Mouse (Mus musculus) forelimb bud, embryonic 11.5 days (tissue): ENCODE measurements at regions not wholly inside any gene's neighbourhood (a gene's known extent, or its start where the extent isn't known, plus 50 kb on each side); places are given as distances from the start of the nearest gene placed in this dataset.

ENCODE experiments used
- DNase-seq: peaks from one replicate; pipeline ENCODE4 v3.0.0-alpha.2; 2012; ENCODE audit warnings: low read depth, low spot score

DNA sequence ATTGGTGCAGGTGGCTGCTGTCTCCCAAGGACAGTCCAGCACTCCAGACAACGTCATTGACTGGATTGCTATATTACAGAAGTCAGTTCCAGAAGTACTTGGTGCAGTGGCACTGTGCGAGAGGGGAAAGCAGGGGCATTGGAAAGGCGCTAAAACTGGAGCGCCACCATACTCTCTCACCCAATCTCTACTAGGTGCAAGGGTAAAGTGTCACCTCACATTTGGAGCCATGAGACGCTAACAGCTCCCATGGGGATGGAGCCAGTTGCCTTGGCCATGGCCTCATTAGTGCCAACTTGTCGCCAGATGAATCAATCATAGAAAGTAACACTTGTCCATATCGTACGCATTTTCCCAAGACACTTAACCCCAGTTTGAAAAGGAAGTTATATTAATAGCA lies 1617.2 kb upstream of the Gulo start:
- DNase-seq: no peak

DNA sequence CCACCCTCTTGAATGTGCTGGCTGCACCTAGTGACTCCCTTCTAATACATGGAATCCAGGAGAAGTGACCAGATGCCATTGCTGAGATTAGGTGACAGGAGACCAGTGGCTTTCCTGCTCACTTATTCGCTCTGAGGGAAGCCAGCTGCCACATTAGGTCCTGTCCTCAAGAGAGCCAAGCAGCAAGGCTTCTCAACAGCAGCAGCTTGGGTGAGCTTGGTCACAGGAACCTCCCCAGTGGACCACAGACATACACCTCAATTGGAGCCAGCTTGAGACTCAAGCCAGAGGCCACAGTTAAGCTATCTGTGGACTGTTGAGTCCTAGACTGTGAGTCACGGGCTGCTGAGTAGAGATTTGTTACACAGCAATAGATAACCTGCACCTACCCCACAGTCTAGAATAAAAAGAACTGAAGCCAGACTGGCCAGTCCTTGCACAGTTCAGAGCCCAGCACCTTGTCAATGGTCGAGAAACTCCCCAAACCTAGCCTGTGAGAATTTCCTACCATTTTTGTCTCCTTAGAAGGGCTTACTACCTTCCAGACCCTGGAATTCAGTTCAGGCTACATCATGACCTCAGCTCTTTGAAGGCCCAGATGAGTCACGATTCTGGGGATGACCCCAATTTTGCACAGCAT lies 1615.0 kb upstream of the Gulo start:
- no peak for DNase-seq

GRCm38 (mm10) chr14:67622911-67623310 lies 1613.9 kb upstream of the Gulo start:
- no peak for DNase-seq

GRCm38 (mm10) chr14:67621486-67621885 lies 1612.5 kb upstream of the Gulo start:
- DNase-seq: no peak

- peak; percentile 65 for DNase-seq
Measured at GRCm38 (mm10) chr14:67620854-67621476, 1612.0 kb upstream of the Gulo start.

DNA sequence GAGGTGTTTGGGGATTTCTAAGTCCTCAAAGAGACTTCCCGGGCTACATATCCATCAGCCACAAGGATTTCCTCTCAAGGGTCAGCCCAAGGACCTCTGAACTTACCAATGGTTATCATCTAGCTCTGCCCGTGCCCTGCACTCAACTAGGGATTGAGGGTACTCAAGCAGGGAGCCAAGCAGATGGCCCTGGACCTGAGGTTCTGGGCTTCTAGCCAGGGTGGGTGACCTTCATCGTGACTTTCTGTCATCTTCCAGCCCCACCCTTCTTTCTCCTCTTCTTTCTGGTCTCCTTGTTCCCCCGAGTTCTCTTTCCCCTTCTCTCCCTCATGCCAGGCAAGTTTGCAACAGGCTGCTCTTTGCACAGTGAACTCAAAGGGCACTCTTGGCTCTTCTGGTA lies 1610.6 kb upstream of the Gulo start:
- DNase-seq: no peak

GRCm38 (mm10) chr14:67614369-67614768 lies 1605.4 kb upstream of the Gulo start:
- peak; percentile 55 for DNase-seq

GRCm38 (mm10) chr14:67613691-67614090 lies 1604.7 kb upstream of the Gulo start:
- DNase-seq: no peak

DNA sequence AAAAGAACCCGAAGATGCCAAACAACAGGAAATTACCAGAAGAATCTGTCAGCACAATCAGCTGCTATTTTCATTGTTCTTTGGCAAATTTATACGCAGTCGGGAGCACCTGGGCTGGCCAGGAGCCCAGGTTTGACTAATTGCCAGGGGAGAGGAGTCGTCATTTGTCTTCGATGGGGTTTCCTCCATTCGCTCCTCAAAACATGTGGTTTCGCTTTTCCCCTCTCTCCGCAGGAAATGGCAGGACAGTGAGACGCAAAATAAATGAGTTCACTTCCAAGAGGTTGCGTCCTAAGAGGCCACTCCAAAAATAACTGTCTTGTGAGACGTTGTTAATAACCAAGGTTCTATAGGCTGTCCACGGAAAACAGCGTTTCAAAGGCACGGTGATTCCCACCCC lies 1604.2 kb upstream of the Gulo start:
- no peak for DNase-seq

GRCm38 (mm10) chr14:67612471-67612870 lies 1603.5 kb upstream of the Gulo start:
- no peak for DNase-seq

GRCm38 (mm10) chr14:67608262-67608661 lies 1599.3 kb upstream of the Gulo start:
- DNase-seq: no peak

DNA sequence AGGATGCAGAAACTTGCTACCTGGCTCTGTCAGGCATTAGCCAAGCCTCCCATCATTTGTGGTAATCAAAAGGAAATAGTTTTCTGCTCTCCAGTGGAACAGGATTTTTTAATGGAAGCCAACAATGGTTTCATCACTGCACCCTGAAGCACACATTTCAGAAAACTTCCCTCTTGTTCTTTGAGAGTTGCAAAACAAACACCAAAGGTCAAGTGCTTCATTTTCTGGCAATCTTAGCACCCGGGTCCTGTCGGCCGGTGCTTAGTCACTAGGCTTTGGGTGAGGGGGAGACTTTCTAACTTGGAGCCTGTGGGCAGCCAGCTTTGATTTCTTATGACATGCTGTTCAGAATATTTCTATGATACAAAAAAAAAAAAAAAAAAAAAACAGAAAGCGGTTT lies 1594.0 kb upstream of the Gulo start:
- DNase-seq: no peak

DNA sequence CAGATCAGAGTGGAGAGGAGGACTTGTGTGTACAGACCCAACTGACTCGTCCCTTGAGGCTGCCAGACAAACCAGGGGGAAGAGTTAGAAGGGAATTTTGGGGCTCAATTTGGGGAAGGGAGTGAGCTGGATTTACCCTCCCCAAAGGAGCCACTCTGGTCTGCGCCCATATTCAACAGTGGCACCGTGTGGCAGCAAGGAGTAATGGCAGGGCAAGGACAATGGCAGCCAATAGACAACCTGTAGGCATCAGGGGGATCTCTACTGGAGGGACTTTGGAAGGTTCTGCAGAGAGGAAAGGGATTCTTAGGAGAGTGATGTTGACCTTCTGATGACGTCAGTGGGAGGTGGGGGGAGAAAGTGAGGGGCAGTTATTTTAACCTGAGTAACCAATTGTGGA lies 1590.7 kb upstream of the Gulo start:
- DNase-seq: no peak

GRCm38 (mm10) chr14:67588627-67589026 lies 1579.6 kb upstream of the Gulo start:
- no peak for DNase-seq

DNA sequence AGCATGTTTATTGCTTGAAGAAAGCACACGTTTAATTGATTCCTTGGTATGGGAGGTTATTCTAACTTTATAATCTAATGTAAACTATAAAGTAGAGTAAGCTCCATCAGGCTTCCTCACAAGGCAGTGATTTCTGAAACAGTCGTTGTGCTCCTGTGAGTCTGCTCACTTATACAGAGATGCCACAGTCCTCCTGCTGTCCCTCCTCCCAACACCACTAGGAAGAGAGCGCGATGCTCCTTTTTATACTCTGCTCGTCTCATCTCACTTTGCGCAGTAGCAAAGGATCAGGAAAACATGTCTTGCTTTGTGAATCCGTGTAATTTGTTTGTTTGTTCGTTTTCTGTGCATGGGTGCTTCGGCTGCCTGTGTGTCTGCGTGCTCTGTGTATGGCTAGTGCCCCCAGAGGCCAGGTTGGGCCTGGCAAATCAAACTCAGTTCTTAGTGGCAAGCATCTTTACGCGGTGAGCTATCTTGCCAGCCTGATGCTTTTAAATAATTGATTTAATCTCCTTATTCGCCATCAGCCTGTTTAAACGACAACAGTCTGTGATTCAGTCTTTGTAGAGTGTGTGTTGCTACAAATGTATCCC lies 1575.5 kb upstream of the Gulo start:
- no peak for DNase-seq

- DNase-seq: no peak
Measured at GRCm38 (mm10) chr14:67582201-67582782, 1573.3 kb upstream of the Gulo start.

- no peak for DNase-seq
Measured at GRCm38 (mm10) chr14:67574346-67574949, 1565.4 kb upstream of the Gulo start.

GRCm38 (mm10) chr14:67573451-67573995 lies 1564.5 kb upstream of the Gulo start:
- DNase-seq: no peak

DNA sequence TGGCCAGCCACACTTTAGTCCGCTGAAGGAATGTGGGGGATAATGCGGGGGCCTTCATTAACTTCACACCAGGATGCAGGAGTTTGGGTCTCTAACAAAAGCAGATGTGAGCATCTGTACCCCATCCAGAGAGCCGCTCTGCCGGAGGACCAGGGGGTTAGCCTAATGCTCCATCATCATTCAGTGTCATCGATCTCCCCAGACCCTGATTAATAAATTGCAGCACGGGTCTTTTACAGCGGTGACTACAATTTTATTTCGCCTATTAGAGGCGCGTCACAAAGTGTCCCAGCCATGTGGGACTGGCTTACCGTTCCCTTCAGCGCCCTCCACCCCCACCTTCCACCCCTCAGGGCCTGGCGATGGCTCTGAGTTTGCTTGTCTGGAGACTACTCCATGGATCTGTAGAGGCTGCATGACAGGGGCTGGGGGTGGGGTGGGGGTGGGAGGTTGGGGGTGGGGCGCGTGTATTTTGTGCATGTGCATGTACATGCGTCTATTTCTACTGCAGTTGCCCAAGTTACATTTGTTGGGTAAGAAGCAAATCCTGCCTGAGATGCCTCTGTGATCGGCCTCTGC lies 1560.8 kb upstream of the Gulo start:
- DNase-seq: peak; percentile 35

GRCm38 (mm10) chr14:67568896-67569743 lies 1560.1 kb upstream of the Gulo start:
- DNase-seq: peak; percentile 75

- no peak for DNase-seq
Measured at GRCm38 (mm10) chr14:67554897-67555296, 1545.9 kb upstream of the Gulo start.
